Mouse (Mus musculus) MEL (cell line): Measurements from ENCODE around the gene Fcf1. TPM values are rescaled to one million over a fixed set of nuclear protein-coding genes. Genes with fewer than 3 reads are reported as not detected.

ENCODE experiments used
- DNase-seq: peaks from one replicate; pipeline ENCODE4 v3.0.0; 2011; ENCODE audit warnings: low read depth, low spot score
- H3K27ac ChIP-seq: 2 replicates; pipeline ENCODE4 v1.5.1; 2012; ENCODE audit warnings: low read depth, mild to moderate bottlenecking, control low read depth, low read length, moderate library complexity; ENCODE audit not compliant: control insufficient read depth
- H3K27me3 ChIP-seq, 2 experiments: fragments of 150-350 bp in 1 of 2; sonication (generic) in 1 of 2; 2 replicates each; pipeline ENCODE4 v1.6.1; 2012; ENCODE audit warnings: low read length in 2 of 2, mild to moderate bottlenecking in 2 of 2, improper control_type of control experiment in 1 of 2, moderate library complexity in 1 of 2; ENCODE audit not compliant: insufficient read depth in 2 of 2, control insufficient read depth in 1 of 2
- H3K36me3 ChIP-seq, 2 experiments: 2 replicates each; pipeline ENCODE4 v1.6.1; 2012 to 2014; ENCODE audit warnings: low read length in 2 of 2, improper control_type of control experiment in 1 of 2, inconsistent platforms in 1 of 2, mild to moderate bottlenecking in 1 of 2; ENCODE audit not compliant: insufficient read depth in 2 of 2, control insufficient read depth in 1 of 2
- H3K4me1 ChIP-seq, 2 experiments: fragments of 150-350 bp in 1 of 2; sonication (generic) in 1 of 2; 2 replicates each; pipeline ENCODE4 v1.6.1; 2012; ENCODE audit warnings: low read length in 2 of 2, improper control_type of control experiment in 1 of 2, mild to moderate bottlenecking in 1 of 2; ENCODE audit not compliant: insufficient read depth in 2 of 2, control insufficient read depth in 1 of 2
- H3K4me3 ChIP-seq, 2 experiments: fragments of 150-350 bp in 1 of 2; sonication (generic) in 1 of 2; 2 replicates each; pipeline ENCODE4 v1.5.1; 2012; ENCODE audit warnings: low read depth in 2 of 2, low read length in 2 of 2, mild to moderate bottlenecking in 2 of 2, moderate library complexity in 2 of 2, control low read depth in 1 of 2, improper control_type of control experiment in 1 of 2; ENCODE audit not compliant: control insufficient read depth in 1 of 2, insufficient read depth in 1 of 2
- H3K79me2 ChIP-seq: 2 replicates; pipeline ENCODE4 v1.6.1; 2012; ENCODE audit warnings: mild to moderate bottlenecking, low read length, moderate library complexity; ENCODE audit not compliant: control insufficient read depth, poor library complexity, insufficient read depth
- H3K9ac ChIP-seq: 2 replicates; pipeline ENCODE4 v1.6.1; 2012; ENCODE audit warnings: low read depth, mild to moderate bottlenecking, control low read depth, low read length, moderate library complexity; ENCODE audit not compliant: control insufficient read depth, poor library complexity, severe bottlenecking
- H3K9me3 ChIP-seq: fragments of 150-350 bp; sonication (generic); replicated peaks from 2 replicates; pipeline ENCODE4 v1.6.1; 2012; ENCODE audit warnings: mild to moderate bottlenecking, low read length, improper control_type of control experiment, moderate library complexity; ENCODE audit not compliant: insufficient read depth
- BHLHE40 ChIP-seq: IDR thresholded peaks from 2 replicates; pipeline ENCODE4 v1.6.1; 2012; ENCODE audit warnings: low read depth, mild to moderate bottlenecking, inconsistent platforms, low read length, improper control_type of control experiment, borderline replicate concordance
- CHD2 ChIP-seq: IDR thresholded peaks from 2 replicates; pipeline ENCODE4 v1.6.1; 2011; ENCODE audit warnings: low read length, improper control_type of control experiment
- CTCF ChIP-seq, 3 experiments: IDR thresholded peaks in 2 of 3; conservative IDR thresholded peaks in 1 of 3; 2 replicates each; pipeline ENCODE4 v1.5.1; 2011 to 2012; ENCODE audit warnings: low read length in 3 of 3, low read depth in 2 of 3, mild to moderate bottlenecking in 2 of 3, improper control_type of control experiment in 1 of 3, inconsistent platforms in 1 of 3, mixed read lengths in 1 of 3, moderate library complexity in 1 of 3; ENCODE audit not compliant: control insufficient read depth in 1 of 3, insufficient read depth in 1 of 3, poor library complexity in 1 of 3, severe bottlenecking in 1 of 3
- E2F4 ChIP-seq: IDR thresholded peaks from 2 replicates; pipeline ENCODE4 v1.6.1; 2011; ENCODE audit warnings: low read depth, low read length, improper control_type of control experiment, borderline replicate concordance
- GATA1 ChIP-seq: IDR thresholded peaks from 2 replicates; pipeline ENCODE4 v1.6.1; 2011; ENCODE audit warnings: low read depth, low read length, improper control_type of control experiment
- JUND ChIP-seq: IDR thresholded peaks from 2 replicates; pipeline ENCODE4 v1.6.1; 2011; ENCODE audit warnings: low read depth, mild to moderate bottlenecking, improper control_type of control experiment, low read length
- KAT2A ChIP-seq: conservative IDR thresholded peaks from 2 replicates; pipeline ENCODE4 v1.6.1; 2012; ENCODE audit warnings: low read depth, low read length, improper control_type of control experiment, inconsistent platforms
- MAFK ChIP-seq: IDR thresholded peaks from 2 replicates; pipeline ENCODE4 v1.6.1; 2011; ENCODE audit warnings: low read depth, mild to moderate bottlenecking, low read length, improper control_type of control experiment, borderline replicate concordance
- MAZ ChIP-seq: IDR thresholded peaks from 2 replicates; pipeline ENCODE4 v1.6.1; 2012; ENCODE audit warnings: low read depth, mild to moderate bottlenecking, inconsistent platforms, low read length, improper control_type of control experiment
- MEF2A ChIP-seq: IDR thresholded peaks from 2 replicates; pipeline ENCODE4 v1.6.1; 2014; ENCODE audit warnings: low read depth, mild to moderate bottlenecking, inconsistent platforms, low read length, improper control_type of control experiment; ENCODE audit not compliant: poor library complexity, insufficient replicate concordance, severe bottlenecking; ENCODE audit errors: extremely low read depth
- NRF1 ChIP-seq: IDR thresholded peaks from 2 replicates; pipeline ENCODE4 v1.6.1; 2014; ENCODE audit warnings: low read depth, mild to moderate bottlenecking, inconsistent platforms, low read length, improper control_type of control experiment, moderate library complexity; ENCODE audit not compliant: poor library complexity, insufficient read depth, severe bottlenecking
- POLR2AphosphoS2 ChIP-seq: IDR thresholded peaks from 2 replicates; pipeline ENCODE4 v1.6.1; 2011; ENCODE audit warnings: low read length, improper control_type of control experiment
- POLR2AphosphoS5 ChIP-seq: IDR thresholded peaks from 2 replicates; pipeline ENCODE4 v1.6.1; 2012; ENCODE audit warnings: low read depth, borderline replicate concordance, mild to moderate bottlenecking, inconsistent platforms, low read length, moderate library complexity, mixed read lengths
- TAL1 ChIP-seq: IDR thresholded peaks from 2 replicates; pipeline ENCODE4 v1.6.1; 2012; ENCODE audit warnings: mild to moderate bottlenecking, inconsistent platforms, low read length, moderate library complexity, mixed read lengths
- TBP ChIP-seq: IDR thresholded peaks from 2 replicates; pipeline ENCODE4 v1.8.0; 2011; ENCODE audit warnings: low read depth, low read length, improper control_type of control experiment
- TCF12 ChIP-seq: IDR thresholded peaks from 2 replicates; pipeline ENCODE4 v1.6.1; 2014; ENCODE audit warnings: low read depth, mild to moderate bottlenecking, inconsistent platforms, low read length, improper control_type of control experiment, moderate library complexity
- UBTF ChIP-seq: IDR thresholded peaks from 2 replicates; pipeline ENCODE4 v1.6.1; 2012; ENCODE audit warnings: low read depth, mild to moderate bottlenecking, inconsistent platforms, low read length, improper control_type of control experiment, moderate library complexity, borderline replicate concordance; ENCODE audit not compliant: insufficient read depth
- USF1 ChIP-seq: IDR thresholded peaks from 2 replicates; pipeline ENCODE4 v1.6.1; 2014; ENCODE audit warnings: low read depth, mild to moderate bottlenecking, inconsistent platforms, low read length, improper control_type of control experiment, moderate library complexity
- USF2 ChIP-seq, 2 experiments: IDR thresholded peaks; 2 replicates each; pipeline ENCODE4 v1.6.1; 2011 to 2012; ENCODE audit warnings: improper control_type of control experiment in 2 of 2, low read length in 2 of 2, borderline replicate concordance in 1 of 2, inconsistent platforms in 1 of 2, low read depth in 1 of 2, mild to moderate bottlenecking in 1 of 2; ENCODE audit not compliant: insufficient read depth in 1 of 2
- ZC3H11A ChIP-seq: IDR thresholded peaks from 2 replicates; pipeline ENCODE4 v1.6.1; 2012; ENCODE audit warnings: low read depth, mild to moderate bottlenecking, inconsistent platforms, low read length, improper control_type of control experiment
- ZKSCAN1 ChIP-seq: IDR thresholded peaks from 2 replicates; pipeline ENCODE4 v1.6.1; 2012; ENCODE audit warnings: low read depth, mild to moderate bottlenecking, inconsistent platforms, low read length, improper control_type of control experiment, moderate library complexity
- ZMIZ1 ChIP-seq: IDR thresholded peaks from 2 replicates; pipeline ENCODE4 v1.6.1; 2012; ENCODE audit warnings: low read depth, mild to moderate bottlenecking, inconsistent platforms, low read length, improper control_type of control experiment, moderate library complexity
- ZNF384 ChIP-seq: IDR thresholded peaks from 2 replicates; pipeline ENCODE4 v1.6.1; 2012; ENCODE audit warnings: low read depth, mild to moderate bottlenecking, inconsistent platforms, low read length, improper control_type of control experiment
- polyA plus RNA-seq, 2 experiments: library from polyadenylated mRNA; stranded (reverse) in 1 of 2; unstranded in 1 of 2; fragments of >175 nt in 1 of 2; fragments of >200 nt in 1 of 2; gene quantifications; 2 replicates each; pipeline versions ENCODE4 v1.2.1 to v1.2.4; 2012; ENCODE audit warnings: low replicate concordance in 2 of 2, low read depth in 1 of 2; ENCODE audit not compliant: insufficient read length in 2 of 2, insufficient read depth in 1 of 2, missing spikeins in 1 of 2
- total RNA-seq: library from RNA; depleted of rRNA; stranded (reverse); fragments of 300-350 nt; gene quantifications from 2 replicates; pipeline ENCODE4 v1.2.3, GENCODE M21; 2012

The Fcf1 gene
- total and polyA plus RNA-seq, 3 experiments = 172 to 250 TPM; not detected in 1

DNA sequence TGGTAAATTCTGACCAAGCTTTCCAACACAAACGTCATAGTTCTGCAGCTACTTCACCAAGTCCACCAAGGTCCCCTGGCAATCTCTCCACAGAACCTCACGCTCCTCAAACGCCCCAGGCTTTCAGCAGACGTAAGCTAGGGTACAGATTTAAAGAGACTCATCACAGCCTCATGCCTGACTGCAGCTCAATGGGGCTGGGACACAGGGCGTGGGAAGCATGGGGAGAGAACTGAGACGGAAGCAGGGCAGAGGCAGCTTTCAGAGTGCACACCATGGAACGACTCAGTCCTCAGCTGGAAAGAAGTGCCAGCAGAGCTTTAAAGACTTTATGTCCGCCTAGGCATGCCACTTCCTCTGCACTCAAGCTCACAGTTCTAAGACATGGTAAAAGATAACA, 19.2 kb upstream of the Fcf1 start:
- no peak overlapping the region for H3K9ac ChIP-seq
- peaks cover 4% of the 10 kb centered on the region; the same call in 1 of the 2 replicates for H3K79me2 ChIP-seq
- H3K27me3 ChIP-seq = no peaks in the 10 kb centered on the region
- no peaks in the 10 kb centered on the region for H3K4me1 ChIP-seq
- H3K27ac ChIP-seq = no peak overlapping the region
- TF ChIP-seq ZMIZ1 = no peak
- no peak for TF ChIP-seq NRF1
- no peak for TF ChIP-seq CHD2
- no peak for TF ChIP-seq E2F4
- TF ChIP-seq ZKSCAN1 = no peak
- no peak for TF ChIP-seq MEF2A
- no peak for TF ChIP-seq TBP
- TF ChIP-seq GATA1 = no peak
- TF ChIP-seq ZC3H11A = no peak
- no peak for TF ChIP-seq TAL1
- TF ChIP-seq USF1 = no peak
- TF ChIP-seq KAT2A = no peak
- TF ChIP-seq ZNF384 = no peak
- no peak for TF ChIP-seq MAFK
- no peak for TF ChIP-seq TCF12
- TF ChIP-seq POLR2AphosphoS2 = no peak
- no peak for TF ChIP-seq UBTF
- no peak for TF ChIP-seq USF2 (IDR thresholded peaks at IDR 0.05; ENCODE audit: borderline replicate concordance in 1 of 2, insufficient read depth in 1 of 2, low read depth in 1 of 2, low read length in 2 of 2)
- no peak for TF ChIP-seq MAZ
- no peak for DNase-seq
- H3K4me3 ChIP-seq = no peak overlapping the region
- peaks cover 0 to 20% of the 10 kb centered on the region in 2 experiments; a peak in 3 of 4 replicates for H3K36me3 ChIP-seq
- no peaks in the 10 kb centered on the region for H3K9me3 ChIP-seq

DNA sequence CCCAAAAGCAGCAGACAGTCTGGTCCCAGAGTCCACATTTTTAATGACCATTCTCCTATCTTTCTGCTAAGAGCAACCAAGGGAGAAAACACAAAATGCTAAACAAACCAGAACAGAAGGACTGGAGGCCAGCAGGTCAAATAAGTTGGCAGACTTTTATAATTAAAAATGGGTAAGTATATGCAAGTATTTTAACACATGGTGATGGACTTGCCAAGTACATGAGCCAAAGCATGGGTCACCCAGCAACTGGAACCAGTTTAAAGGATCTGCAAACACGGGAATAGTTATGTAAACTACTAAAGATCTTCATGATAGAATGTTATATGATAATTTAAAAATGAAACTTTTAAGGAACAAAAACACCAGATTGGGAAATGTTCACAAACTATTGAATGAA, 18.3 kb upstream of the Fcf1 start:
- no peak overlapping the region for H3K9ac ChIP-seq
- TF ChIP-seq MAFK (no peak), POLR2AphosphoS2 (no peak), UBTF (no peak), JUND (no peak), USF2 (IDR thresholded peaks at IDR 0.05; ENCODE audit: borderline replicate concordance in 1 of 2, insufficient read depth in 1 of 2, low read depth in 1 of 2, low read length in 2 of 2) (no peak), BHLHE40 (no peak), POLR2AphosphoS5 (no peak), CTCF (IDR thresholded peaks at IDR 0.05 in 2 of 3, conservative IDR thresholded peaks at IDR 0.05 in 1 of 3; ENCODE audit: control insufficient read depth in 1 of 3, insufficient read depth in 1 of 3, low read depth in 2 of 3, low read length in 3 of 3, poor library complexity in 1 of 3, severe bottlenecking in 1 of 3) (no peak)
- peaks cover 5% of the 10 kb centered on the region; the same call in 1 of the 2 replicates for H3K79me2 ChIP-seq
- peaks cover 1 to 19% of the 10 kb centered on the region in 2 experiments; a peak in 3 of 4 replicates for H3K36me3 ChIP-seq
- H3K27me3 ChIP-seq = no peaks in the 10 kb centered on the region
- H3K4me3 ChIP-seq = no peak overlapping the region
- peaks cover 0 to under 1% of the 10 kb centered on the region in 2 experiments; a peak in 1 of 4 replicates for H3K4me1 ChIP-seq
- H3K9me3 ChIP-seq = no peaks in the 10 kb centered on the region
- H3K27ac ChIP-seq = no peak overlapping the region
- no peak for DNase-seq
